Mouse (Mus musculus) naive thymus-derived CD4-positive, alpha-beta T cell, adult 5 months (primary cell): ENCODE data around the gene Nudt16. TPM values are rescaled to one million over a fixed set of nuclear protein-coding genes. Genes with fewer than 3 reads are reported as not detected.

Source experiments
- polyA plus RNA-seq: library from polyadenylated mRNA; unstranded; fragments of 100-300 nt; shearing (Covaris generic); gene quantifications from one replicate; pipeline ENCODE4 v1.2.1, GENCODE M21; 2017

Gene Nudt16
- 30.8 TPM for polyA plus RNA-seq

DNA sequence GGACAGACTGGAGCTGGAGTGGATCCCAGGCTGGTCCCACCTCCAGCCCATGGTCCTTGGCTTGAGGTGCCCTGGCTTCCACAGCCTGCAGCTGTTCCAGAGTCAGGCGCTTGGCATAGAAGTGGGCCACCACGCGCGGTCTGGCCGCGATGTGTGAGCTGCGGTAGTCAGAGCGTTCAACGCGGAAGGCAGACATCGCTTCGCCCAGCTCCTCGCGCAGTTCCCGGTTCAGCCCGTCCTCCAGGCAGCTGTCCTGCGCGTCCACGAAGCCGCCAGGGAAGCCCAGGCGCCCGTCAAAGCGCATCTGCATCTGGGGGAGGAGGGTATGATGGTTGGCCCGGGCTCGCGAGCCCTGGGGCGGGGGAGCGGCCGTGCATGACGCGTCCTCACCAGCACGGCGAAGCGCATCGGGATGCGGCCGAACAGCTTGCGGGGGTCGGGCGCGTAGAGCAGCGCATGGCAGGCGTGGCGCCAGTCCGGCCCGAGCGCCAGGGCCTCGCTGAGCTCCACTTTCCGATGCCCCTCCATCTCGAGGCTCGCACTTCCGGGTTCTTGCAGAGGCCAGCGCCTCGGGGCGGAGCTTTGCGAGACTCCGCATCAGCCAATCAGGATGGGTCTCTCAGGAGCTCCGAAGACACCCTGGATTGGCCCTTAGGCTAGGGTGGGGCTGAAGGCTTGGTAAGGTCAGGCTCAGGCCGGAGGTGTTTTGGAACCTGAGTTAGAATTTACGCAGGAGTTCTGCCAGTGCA, at the start of gene Nudt16:
Nudt16 (minus strand) TSS at position 572 of the 749 bp plus-strand sequence.

DNA sequence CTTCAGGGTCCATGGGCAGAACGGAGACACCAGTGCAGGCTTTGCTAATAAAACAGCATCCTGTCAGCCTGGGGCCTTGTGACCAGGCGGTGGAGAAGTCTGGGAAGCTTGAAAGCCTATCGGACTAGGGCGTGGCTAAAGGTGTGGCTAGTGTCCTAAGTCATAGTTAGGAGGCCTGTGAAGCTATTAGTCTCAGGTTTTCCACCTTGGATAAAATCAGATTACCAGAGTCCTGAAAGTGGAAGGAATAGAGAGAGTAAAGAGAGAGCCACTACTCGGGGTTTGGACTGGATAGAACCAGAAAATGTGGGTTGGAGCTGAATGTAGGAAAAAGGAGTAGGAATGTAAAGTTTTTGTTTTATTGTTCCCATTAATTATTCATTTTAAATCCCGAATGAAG, 13.4 kb upstream of the Nudt16 start, which contains the start of gene 1700080E11Rik:
1700080E11Rik (minus strand) TSS at position 101 of the 400 bp plus-strand sequence.

Other genes with a start within 250 kb of the Nudt16 start
- 54.7 TPM for gene Mrpl3, start 78.6 kb downstream of the Nudt16 start, polyA plus RNA-seq
- not detected for gene 1700080E11Rik, start 13.3 kb upstream of the Nudt16 start, polyA plus RNA-seq